Mouse (Mus musculus) gastrocnemius, postnatal 4 days (tissue): Measurements from ENCODE around the gene Cul9. TPM values are rescaled to one million over a fixed set of nuclear protein-coding genes. Genes with fewer than 3 reads are reported as not detected.
"Not testable (repeated sequence)": the region's sequence is repeated elsewhere in the genome, so short reads cannot be mapped to it uniquely, and the experiment has no call there.

Experiments used
- DNase-seq, 2 experiments: peaks; one replicate each; pipeline ENCODE4 v3.0.0; 2021 to 2022; ENCODE audit warnings: low spot score in 2 of 2, mixed read lengths in 2 of 2
- long read RNA-seq, 2 experiments: library from polyadenylated mRNA; stranded (forward); transcript quantifications; one replicate each; pipeline ENCODE4 v2.0.0; 2021
- total RNA-seq, 2 experiments: library from RNA; stranded (reverse); gene quantifications; 2 replicates each; pipeline ENCODE4 v1.2.3; 2021

Gene Cul9
- 10 to 100 TPM; 13.5 to 15.0 TPM for total RNA-seq
- long read RNA-seq, experiment 1, partial matches to known transcripts, result 6 of 9 reads
- long read RNA-seq, experiment 1, other reads (novel, unspliced or antisense), result 3 of 9 reads
- long read RNA-seq, experiment 2, partial matches to known transcripts, result 11 of 15 reads
- long read RNA-seq, experiment 2, other reads (novel, unspliced or antisense), result 2 of 15 reads

DNA sequence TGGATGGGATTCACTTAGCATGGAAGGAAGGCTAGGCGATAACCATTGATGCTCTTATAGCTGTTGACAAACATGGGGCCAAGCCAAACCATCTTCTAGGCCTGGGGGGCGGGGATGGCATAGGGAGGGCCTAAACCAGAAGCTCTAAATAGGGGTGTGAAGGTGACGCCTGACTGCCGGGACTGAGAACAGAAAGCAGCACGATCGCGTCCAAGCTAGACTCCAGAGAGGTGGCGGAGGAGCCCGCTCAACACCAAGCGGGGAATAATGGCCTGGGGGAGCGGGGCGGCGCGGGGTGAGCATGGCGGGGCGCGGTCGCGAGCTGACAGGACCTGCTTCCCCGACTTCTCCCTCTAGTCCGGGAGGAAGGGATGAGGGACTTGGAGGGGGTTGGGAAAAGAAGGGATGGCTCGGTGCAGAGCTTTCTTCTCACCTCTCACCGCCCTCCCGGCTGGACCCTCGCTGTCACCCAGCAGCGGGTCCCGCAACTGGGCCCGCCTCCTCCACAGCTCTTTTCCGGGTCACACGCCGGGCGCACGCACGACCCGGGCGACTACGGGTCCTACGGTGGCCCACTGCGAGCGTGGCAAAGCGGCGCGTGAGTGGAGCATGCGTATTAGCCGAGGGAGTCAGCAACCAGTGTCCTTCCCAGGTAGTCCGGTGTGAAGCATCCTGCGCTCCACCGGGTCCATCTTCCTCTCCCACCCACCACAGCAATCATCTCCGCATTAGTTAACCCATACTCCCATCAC, at the start of gene Cul9:
Cul9 (minus strand) TSS at position 576 of the 752 bp plus-strand sequence.
- DNase-seq, result peak in 1 of 2 experiments; percentile 78

DNA sequence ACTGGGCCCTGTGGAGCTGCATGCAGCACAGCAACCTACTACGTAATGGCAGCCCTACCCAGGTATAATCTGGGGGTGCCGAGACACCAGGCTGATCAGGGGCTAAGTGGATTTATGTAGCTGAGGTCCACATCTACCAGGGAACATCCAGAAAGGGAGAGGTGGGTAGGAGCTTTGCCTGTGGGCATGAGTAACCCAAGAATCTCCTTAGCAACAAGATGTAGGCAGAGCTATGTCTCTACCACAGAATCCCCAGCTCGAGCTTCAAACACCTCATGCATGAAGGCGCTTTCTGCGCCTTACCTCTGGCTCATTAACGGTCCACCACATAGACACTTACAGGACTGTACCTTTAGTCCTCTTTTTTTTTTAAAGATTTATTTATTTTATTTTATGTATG, 49.1 kb upstream of the Cul9 start:
- DNase-seq, result no peak

DNA sequence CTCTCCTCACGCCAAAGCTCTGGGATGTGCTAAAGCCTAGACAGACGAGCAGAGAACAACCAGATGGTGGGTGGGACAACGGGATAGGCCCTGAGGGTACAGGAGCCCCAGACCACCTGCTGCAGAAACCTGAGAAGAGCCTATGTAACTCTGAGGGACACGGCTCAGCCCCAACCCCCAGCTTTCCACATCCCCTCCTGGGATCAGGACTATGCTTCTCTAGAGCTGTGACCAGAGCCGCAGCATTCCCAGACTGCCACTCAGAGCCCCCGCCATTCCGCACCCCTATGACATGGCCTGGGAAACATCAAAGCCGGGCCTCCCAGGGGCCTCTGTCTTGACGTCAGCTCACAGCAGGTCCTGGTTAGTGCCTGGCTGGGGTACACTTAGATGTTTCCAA, 48.4 kb upstream of the Cul9 start:
- no peak for DNase-seq

DNA sequence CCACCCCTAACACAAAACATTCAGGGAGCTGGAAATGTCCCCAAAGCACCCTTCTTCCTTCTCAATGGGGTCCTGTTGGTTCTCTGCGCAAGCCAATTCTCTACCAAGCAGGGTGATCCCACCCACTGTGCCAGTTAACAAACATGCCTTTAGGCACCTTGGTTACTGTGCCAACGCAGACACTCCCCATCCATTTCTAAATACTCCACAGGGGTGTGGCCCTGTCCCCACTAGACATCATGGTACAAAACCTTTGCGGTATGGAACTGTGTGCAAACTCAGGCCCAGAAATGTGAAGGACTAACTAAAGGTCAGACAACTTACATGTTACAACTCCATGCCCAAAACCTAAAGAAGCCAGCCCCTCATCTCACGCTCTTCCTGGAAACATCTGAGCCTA, 46.9 kb upstream of the Cul9 start:
- no peak for DNase-seq

DNA sequence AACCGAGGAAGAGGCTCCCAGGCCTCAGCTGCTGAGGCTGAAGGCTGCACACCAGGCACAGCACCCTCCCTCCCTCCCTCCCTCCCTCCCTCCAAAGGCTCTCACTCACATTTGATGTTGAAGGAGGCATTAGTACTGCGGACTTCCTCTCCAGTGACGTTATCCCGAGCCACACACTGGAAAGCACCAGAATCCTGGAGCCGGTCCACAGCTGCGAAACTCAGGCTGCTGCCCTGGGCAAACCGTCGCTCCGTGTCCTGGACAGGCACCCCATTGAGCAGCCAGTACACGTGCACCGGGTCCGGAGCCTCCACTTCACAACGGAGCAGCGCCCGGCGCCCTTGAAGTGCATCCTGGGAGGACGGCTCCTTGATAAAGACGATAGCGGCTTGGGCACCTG, 45.2 kb upstream of the Cul9 start:
- DNase-seq, result no peak

DNA sequence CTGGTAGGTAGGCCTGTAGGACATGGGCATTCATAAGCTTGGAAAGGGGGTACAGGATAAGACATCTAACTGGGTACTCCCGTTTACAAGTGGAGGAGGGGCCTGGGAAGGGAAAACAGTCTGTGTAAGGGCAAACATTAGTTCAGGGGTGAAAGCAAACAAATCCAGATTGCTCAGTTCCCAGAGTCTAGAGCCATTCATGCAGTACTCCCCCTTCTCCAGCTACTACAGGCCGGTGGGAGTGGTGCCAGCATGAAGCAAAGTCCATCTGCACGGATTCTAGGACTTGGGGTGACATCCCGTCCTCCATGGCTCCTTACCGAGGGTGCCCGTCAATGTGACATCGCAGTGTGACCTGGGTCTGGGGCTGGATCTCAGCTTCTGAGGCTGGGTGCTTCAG, 44.3 kb upstream of the Cul9 start:
- no peak for DNase-seq

DNA sequence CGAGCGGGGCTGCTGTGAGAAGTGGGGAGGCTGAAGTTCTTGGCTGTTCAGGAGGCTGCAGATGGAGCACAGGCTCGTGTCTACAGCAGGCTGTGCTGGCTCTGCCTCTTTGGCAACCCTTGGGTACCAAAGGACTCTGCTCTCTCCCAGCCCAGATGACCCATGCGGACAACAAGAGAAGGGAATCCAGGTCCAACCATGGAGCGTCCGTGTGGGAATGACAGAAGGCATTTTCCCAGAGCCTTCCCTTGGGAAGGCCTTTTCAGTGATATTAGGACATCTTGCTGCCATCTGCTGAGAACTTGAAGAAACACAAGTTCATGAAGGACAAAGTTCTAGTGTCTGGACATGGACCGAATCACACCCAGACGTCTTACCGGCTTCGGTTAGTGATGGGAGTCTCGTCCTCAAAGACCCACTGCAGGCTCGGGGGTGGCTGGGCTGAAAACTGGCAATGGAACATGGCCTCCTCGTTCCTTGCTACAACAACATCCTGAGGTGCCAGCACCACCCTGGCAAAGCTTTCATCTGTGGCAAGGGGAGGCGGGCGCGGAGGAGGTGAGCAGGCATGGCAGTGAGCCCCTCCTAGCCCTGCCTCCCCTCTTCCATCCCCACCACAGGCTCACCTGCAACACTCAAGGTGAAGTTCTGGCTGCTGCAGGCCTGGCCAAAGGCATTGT, 43.6 kb upstream of the Cul9 start:
- no peak for DNase-seq

DNA sequence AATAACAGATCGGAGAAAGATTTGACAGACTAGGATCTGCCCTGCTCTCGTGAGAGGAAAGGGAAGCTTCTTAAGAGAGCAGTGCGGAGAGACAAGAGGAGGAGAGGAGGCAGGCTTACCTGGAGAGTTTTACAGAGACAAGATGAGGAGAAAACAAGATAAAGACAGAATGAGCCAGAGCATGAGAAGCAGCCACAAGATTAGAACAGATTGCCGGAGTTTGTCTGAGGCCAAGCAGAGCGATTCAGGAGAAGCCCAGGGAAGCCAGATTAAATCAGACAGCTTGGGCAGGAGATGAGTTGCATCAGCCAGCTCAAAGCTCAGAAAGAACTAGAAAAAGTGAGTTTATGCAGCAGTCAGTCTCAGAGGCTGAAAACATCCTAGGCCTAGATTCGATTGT, 42.7 kb upstream of the Cul9 start:
- no peak for DNase-seq

DNA sequence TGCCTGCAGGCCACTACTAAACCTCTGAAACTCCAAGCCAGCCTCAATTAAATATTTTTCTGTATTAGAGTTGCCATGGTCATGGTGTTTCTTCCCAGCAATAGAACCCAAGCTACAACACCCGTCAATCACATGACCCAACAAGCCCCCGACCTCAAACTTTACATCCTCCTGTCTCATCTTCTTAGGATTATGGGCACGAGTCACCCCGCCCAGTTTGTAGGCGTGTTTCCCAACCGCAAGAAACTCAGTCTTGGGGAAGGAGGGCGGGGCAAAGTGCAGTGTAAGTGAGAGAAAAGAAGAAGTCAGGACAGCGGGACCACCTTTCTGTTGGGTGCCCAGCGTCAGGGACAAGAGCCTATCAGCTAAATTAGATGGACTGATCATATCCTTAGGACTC, 42.0 kb upstream of the Cul9 start:
- no peak for DNase-seq

DNA sequence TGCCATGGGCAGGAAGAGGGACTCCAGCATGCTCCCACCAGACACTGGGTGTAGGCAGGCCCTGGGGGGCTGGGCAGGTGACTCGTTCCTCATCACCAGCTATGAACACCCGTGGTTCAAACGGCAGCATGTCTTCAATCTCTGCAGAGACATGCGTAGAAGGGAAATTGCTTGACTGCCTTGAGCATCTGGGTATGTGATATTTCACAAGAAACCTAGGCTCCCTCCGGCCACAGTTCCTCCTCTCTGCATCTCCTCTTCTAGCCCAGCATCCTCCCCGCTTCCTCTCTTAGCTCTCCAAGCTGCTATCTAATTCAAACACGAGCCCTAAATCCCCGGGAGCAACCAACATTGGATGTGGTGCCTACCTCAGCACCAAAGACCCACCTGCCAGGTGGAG, 40.1 kb upstream of the Cul9 start:
- DNase-seq, result no peak

DNA sequence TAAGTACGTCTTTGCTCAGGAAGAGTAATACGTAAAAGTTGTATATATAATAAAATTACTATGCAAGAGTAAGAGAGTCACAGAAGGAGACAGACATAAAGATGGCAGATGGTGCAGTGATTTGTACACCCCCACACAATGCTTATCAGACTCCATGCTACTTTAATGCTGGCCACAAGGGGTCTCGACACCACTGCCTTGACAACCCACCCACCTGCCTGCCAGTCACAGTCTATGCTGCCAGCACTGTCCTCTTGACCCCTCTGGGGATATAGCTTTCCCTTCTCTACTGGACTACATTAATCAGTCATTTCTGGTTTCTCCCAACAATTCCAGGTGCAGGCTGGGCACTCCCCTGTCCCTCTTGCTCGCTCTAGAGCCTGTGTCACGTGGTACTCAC, 32.5 kb upstream of the Cul9 start:
- DNase-seq, result no peak

DNA sequence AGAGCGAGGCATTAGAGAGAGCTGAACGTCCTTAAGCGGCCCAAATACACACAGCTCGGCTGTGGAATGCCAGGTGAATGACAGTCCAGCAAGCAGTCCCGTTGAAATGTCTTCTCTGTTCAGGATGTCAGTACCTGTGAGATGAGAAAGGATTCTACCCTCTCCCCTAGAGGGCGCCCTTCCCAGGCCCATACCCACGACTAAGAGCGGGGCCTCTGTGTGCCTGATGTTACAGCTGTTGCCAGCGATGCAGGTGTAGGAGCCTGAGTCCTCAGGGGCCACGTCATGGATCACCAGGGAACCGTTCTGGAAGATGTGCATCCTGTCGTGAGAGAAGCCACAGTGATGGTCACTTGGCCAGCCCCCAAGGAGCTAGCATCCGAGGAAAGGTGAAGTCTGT, 29.9 kb upstream of the Cul9 start:
- no peak for DNase-seq

DNA sequence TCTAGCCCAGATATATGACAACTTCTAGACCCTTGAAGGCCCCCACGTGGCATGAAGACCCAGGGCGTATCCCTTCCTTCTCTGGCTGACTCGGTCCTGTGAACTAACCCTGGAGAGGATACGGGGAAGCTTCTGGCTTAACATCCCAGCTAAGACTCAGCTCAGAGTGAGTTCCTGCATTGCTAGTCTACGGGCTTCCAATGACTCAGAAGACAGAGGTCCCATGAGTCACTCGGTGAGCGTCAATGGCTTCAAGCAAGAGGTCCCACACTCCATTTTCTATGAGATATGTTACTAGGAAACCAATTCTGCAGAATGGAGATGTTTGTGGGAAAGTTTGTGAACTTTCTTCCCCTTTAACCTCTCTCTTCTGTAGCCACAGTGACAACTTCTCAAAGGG, 28.3 kb upstream of the Cul9 start:
- DNase-seq, result no peak

DNA sequence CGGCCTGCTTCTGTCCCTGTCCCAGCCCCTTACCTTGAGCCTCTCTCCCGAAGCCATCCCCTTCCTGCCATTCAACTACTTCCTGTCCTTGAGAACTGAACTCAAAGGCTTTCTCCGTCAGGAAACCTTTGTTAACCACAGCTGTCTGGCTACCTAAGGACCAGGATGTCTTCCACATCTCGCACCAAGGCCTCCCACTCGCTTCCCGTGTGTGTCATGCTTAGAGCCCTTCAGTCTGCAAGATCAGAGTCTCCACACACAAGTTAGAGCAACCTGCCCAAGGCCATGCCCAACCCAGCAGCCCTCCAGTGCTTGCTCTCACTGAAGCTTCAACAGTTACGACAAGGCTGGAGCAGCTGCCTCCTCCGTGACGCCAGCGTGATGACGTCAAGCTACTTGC, 24.8 kb upstream of the Cul9 start:
- no peak for DNase-seq

DNA sequence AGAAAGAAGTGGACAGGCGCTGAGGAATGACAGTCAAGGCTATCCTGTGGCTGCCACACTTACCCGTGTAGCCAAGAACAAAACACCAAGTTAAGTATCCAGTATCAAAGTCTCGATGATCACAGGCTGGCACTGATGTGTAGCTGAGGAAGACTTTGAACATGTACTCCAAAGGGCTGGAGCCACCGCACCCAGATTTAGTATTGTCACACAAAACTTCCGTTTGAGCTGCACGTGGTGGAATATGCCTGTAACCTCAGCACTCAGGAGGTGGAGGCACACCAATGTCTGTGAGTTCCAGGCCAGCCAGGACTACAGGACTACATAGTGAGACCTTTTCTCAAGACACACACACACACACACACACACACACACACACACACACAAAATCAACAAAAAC, 13.0 kb upstream of the Cul9 start:
- DNase-seq, result no peak

DNA sequence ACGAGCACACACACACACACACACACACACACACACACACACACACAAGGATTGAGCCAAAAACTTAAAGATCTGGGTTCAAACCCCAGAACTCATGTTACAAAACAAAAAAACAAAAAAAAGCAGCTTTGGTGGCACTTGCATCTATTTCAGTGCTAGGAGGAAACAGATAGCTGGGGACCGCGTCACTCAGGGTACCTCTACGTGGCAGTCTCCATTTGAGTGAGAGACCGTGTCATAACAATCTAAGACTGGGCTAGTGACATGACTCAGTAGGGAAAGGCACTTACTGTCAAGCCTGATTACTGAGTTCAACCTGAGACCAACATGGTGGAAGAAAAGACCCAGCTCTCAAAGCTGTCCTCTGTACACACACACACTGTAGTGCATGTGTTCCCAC, 12.0 kb upstream of the Cul9 start:
- no peak for DNase-seq

DNA sequence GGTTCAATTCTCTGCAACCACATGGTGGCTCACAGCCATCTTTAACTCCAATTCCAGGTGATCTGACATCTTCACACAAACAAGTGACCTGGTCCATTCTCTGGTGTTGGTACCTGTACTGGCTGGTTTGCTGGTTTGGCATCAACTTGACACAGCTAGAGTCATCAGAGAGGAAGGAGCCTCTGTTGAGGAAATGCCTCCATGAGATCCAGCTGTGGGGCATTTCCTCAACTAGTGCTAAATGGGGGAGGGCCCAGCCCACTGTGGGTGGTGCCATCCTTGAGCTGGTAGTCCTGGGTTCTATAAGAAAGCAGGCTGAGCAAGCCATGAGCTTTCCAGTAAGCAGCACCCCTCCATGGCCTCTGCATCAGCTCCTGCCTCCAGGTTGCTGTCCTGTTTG, 11.1 kb upstream of the Cul9 start:
- not testable (repeated sequence) for DNase-seq

DNA sequence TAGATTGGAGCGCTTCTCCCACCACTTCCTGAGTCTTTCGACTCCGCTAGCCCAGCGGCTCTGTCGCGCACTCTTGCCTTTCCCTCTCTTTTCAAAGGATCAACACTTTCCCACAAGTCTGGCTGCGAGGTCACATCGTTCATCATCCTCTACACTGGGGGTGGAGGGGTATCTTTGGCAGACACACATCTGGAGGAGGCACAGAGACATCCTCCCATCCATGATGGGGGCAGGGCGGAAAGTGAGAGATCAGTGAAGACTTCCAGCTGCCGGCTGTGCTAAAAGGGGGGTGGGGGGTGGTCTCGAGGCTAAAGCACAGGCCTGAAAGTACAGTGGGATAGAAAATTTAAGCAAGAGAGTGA, 10.4 kb upstream of the Cul9 start:
- no peak for DNase-seq

DNA sequence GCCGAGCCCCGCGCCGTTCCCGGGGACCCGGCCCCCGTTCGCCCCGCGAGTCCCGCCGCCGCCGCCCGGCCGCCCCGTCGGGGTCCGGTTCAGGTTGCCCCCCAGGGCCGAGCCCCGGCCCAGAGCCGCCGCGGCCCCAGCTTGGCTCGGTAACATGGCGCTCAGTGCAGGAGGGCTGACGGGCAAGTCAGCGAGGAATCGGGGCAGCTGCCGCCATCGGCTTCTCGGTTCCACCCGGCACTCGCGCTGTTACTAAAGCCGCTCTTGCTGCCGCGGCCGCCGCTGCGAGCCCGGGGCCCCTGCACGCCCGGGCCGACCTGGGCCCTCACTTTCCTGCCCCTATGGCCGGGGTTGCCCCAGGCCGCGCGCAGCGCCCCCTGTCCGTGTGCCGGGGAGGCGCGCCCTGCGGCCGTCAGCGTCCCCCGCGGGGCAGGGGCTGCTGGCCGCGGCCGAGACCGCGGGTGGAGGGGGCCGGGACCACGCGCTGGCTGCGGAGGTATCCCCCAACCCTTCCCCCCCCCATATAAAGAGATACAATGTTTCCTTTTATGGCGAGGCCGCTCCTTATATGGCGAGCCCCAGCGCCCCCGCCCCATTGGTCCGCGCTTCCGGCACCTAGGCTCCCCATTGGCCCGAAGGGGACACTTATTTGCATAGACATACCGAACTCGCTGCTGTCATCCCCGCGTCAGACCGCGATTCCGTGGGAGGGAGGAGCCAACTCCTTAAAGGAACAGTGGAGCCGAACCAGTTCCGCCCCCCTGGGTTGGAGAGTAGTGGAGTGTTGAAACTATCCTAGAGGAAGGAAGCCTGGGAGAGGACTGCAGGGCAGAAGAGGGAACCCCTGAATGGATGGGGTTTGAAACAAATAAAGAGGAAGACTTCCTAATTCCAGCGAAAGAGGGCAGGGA, 9.7 kb upstream of the Cul9 start, which contains the start of gene Srf:
Srf (minus strand) TSS at position 503 of the 911 bp plus-strand sequence.
- peak; percentile 85 to 94 for DNase-seq

DNA sequence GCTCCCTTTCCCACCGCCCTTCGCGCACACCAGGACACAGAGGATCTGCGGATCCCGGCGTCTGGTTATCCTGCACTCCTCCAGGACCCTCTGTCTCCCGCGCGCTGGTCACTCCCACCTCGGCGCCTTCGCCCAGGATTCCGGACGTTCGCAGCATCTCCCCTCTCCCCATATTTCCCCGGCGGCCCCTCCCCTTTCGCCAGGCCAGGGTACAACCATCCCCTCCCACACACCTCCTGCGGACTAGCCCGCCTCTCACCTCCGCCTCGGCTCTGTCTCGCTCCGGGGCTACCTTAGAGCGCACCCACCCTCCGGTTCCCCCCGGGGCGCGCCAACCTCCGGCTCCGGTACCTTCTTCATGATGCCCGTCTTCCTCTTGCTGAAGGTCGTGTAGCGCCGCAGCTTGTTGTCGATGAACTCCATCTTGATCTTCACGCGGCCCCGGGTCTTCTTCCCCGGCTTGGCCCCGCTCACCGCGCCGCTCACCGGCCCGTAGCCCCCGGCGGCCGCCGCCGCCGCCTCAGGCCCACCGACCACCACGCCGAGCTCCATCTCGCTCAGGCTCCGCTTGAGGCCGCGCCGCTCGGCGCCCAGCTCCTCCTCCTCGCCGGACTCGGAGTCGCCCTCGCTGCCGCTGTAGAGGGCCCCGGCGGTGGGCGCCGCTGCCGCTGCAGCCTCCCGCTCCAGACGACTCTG, 8.9 kb upstream of the Cul9 start:
- DNase-seq, result peak; percentile 50 to 66

DNA sequence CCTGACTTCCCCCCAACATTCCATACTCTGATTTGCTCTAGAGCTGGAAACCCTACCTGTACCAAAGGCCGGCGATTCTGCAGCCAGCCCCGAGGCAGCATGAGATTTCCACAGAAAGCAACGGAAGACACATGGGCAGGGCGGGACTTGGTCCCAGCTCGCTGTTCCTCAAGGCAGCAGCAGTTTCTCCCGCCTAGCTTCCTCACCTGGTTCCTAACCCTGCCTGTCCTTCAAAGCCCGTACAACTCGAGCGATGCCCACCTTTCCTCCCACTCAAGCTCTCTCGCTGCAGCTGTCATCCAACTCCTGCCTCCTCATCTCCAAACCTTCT, 8.4 kb upstream of the Cul9 start:
- no peak for DNase-seq
